12 mouse cellular contexts compared by ENCODE assay signal in the genomic region with DNA sequence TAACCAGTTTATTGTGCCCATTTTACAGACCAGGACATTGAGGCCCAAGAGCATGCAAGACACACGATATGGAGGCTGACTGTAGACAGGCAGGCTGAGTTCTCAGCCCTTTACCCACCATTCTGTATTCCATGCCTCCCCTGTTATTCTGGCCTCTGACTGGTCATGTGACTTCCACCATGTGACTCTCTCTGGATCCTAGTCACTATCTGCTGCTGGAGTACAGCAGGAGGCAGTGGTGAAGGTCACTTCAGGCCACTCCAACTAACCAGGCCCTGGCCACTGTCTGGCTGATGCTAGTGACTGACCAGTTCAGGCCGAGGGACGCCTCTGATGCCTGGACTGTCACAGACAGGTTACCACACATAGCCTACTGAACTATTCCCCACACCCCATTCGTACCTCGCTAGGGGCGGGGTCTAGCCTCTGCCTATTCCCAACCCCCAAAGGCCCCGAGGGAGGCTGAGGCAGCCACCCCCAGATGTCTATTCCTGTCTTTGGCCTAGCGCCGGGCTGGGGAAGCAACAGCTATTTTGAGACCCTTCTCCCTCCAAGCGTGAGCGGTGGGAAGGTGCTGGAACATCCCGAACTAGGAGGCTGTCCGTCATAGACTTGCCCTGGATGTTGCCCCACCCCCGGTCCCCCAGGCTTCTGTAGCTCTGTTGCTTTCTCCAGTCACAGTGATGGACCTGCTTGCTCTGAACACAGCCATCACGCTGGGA. TPM values are rescaled to one million over a fixed set of nuclear protein-coding genes. Genes with fewer than 3 reads are reported as not detected.
A peak's percentile ranks its signal among the peaks of the same experiment; 100 is the strongest.
DNase-seq lines count a peak whose midpoint lies in the region; ATAC-seq and TF ChIP-seq lines count a peak whose summit lies in the region.
"Had no signal": no experiment of that assay in that cellular context is flagged by ENCODE, and none has a peak within 500 bp of the region (broad histone marks: within the 10 kb centered on the region; RNA-seq: fewer than 3 reads in every experiment).

No protein-coding gene starts in this region.

- peak overlapping the region; percentile 11; the same call in 1 of the 2 replicates for H3K4me2 ChIP-seq in embryonic facial prominence, embryonic 15.5 days (replicated peaks)
- H3K4me2 ChIP-seq in midbrain, embryonic 13.5 days (replicated peaks) = no peak overlapping the region
- H3K4me2 ChIP-seq: forebrain, embryonic 12.5 days; liver, embryonic 13.5 days had no signal

- no peaks in the 10 kb centered on the region for H3K27me3 ChIP-seq in C2C12 (ENCODE audit: control insufficient read depth, insufficient read depth, insufficient read length)
- H3K27me3 ChIP-seq in embryonic facial prominence, embryonic 15.5 days = no peaks in the 10 kb centered on the region
- peaks cover 41% of the 10 kb centered on the region for H3K27me3 ChIP-seq in midbrain, embryonic 13.5 days

- H3K36me3 ChIP-seq in C2C12 (ENCODE audit: control insufficient read depth, insufficient read depth) = no peaks in the 10 kb centered on the region
- no peaks in the 10 kb centered on the region for H3K36me3 ChIP-seq in embryonic facial prominence, embryonic 15.5 days
- H3K36me3 ChIP-seq in midbrain, embryonic 13.5 days = no peaks in the 10 kb centered on the region
- H3K36me3 ChIP-seq: forebrain, embryonic 12.5 days; liver, embryonic 13.5 days had no signal

- H3K79me3 ChIP-seq in C2C12 (ENCODE audit: low read depth) = no peaks in the 10 kb centered on the region

- no peak for ATAC-seq in embryonic facial prominence, embryonic 15.5 days (ENCODE audit: insufficient number of reproducible peaks, low FRiP score, low TSS enrichment, low read depth)
- no peak for ATAC-seq in midbrain, embryonic 13.5 days

- H3K4me1 ChIP-seq in embryonic facial prominence, embryonic 15.5 days = peaks cover 16% of the 10 kb centered on the region
- H3K4me1 ChIP-seq in midbrain, embryonic 13.5 days (replicated peaks) = peaks cover 12% of the 10 kb centered on the region

- no peak for TF ChIP-seq CTCF in C2C12 (IDR thresholded peaks at IDR 0.05; ENCODE audit: control insufficient read depth, insufficient read depth, insufficient read length)

- no peak overlapping the region for H3K27ac ChIP-seq in embryonic facial prominence, embryonic 15.5 days (replicated peaks)
- no peak overlapping the region for H3K27ac ChIP-seq in midbrain, embryonic 13.5 days
- H3K27ac ChIP-seq: forebrain, embryonic 12.5 days; liver, embryonic 13.5 days had no signal

- no peak overlapping the region for H3ac ChIP-seq in C2C12 (ENCODE audit: control insufficient read depth, insufficient read length, low read depth)

- WGBS in embryonic facial prominence, embryonic 15.5 days = 46% methylated on average over 15 of the region's 15 CpGs
- WGBS in midbrain, embryonic 13.5 days = 50% methylated on average over 15 of the region's 15 CpGs

- peak; percentile 44 for DNase-seq in gastrocnemius, postnatal 25 days
- DNase-seq in gastrocnemius, postnatal 10 days = no peak
- DNase-seq in heart, postnatal 14 days = peak; percentile 22 to 37
- no peak for DNase-seq in ovary, postnatal 14 days (ENCODE audit: low spot score)
- DNase-seq in retina, postnatal 1 day = no peak
- DNase-seq: cerebellum, adult 9-11 months; kidney, adult 18-20 months; liver, embryonic 13.5 days had no signal

- H3K4me3 ChIP-seq in C2C12 (ENCODE audit: insufficient read depth, poor library complexity, severe bottlenecking) = no peak overlapping the region
- no peak overlapping the region for H3K4me3 ChIP-seq in embryonic facial prominence, embryonic 15.5 days (replicated peaks)
- H3K4me3 ChIP-seq in midbrain, embryonic 13.5 days (replicated peaks) = no peak overlapping the region
- H3K4me3 ChIP-seq: forebrain, embryonic 12.5 days; liver, embryonic 13.5 days had no signal

- H3K79me2 ChIP-seq in C2C12 (ENCODE audit: control insufficient read depth, insufficient read depth) = no peaks in the 10 kb centered on the region

- intact Hi-C loops in heart, postnatal 14 days (cut with DNase I) = no loop called here

- H3K9ac ChIP-seq in embryonic facial prominence, embryonic 15.5 days = no peak overlapping the region
- H3K9ac ChIP-seq in midbrain, embryonic 13.5 days (replicated peaks) = no peak overlapping the region; the same call in 1 of the 2 replicates
- H3K9ac ChIP-seq: forebrain, embryonic 12.5 days; liver, embryonic 13.5 days had no signal

- H3K9me3 ChIP-seq in embryonic facial prominence, embryonic 15.5 days (replicated peaks) = no peaks in the 10 kb centered on the region
- no peaks in the 10 kb centered on the region for H3K9me3 ChIP-seq in midbrain, embryonic 13.5 days
- H3K9me3 ChIP-seq: forebrain, embryonic 12.5 days; liver, embryonic 13.5 days had no signal

TF ChIP-seq in C2C12, 6 proteins besides CTCF, POLR2A, EP300 and RAD21:
- TF ChIP-seq USF1 (IDR thresholded peaks at IDR 0.05; ENCODE audit: low read depth) (peak; percentile 47), FOSL1 (IDR thresholded peaks at IDR 0.05; ENCODE audit: insufficient read depth, low read length, poor library complexity, severe bottlenecking) (no peak)

RNA-seq across cellular contexts. Expression of gene Pop5, which starts 4.6 kb away (rescaled TPM):
- total RNA-seq in gastrocnemius, postnatal 25 days (2021) = 10 to 100 TPM; 29.2 to 30.7 TPM
- total RNA-seq in gastrocnemius, postnatal 10 days (2021) = 10 to 100 TPM; 17.7 to 26.2 TPM
- 141 TPM for polyA plus RNA-seq in C2C12 (2012; fragmentation: generic; extraction: Trizol)
- polyA plus RNA-seq in embryonic facial prominence, embryonic 15.5 days (2015; fragmentation: Nextera tagmentation; extraction: Ambion mirVana) = 90.1 and 92.0 TPM in 2 replicates
- 10 to 100 TPM; 27.6 to 29.8 TPM for total RNA-seq in heart, postnatal 14 days (2021)
- 87.7 and 110 TPM in 2 replicates for polyA plus RNA-seq in midbrain, embryonic 13.5 days (2015; fragmentation: Nextera tagmentation; extraction: Ambion mirVana)

RNA-seq across cellular contexts. Expression of gene Cabp1, which starts 36.8 kb away (rescaled TPM):
- total RNA-seq in gastrocnemius, postnatal 25 days (2021) = 1 to 10 TPM; 1.6 TPM
- total RNA-seq in gastrocnemius, postnatal 10 days (2021) = 1 to 10 TPM; 2.1 to 4.5 TPM
- polyA plus RNA-seq in C2C12 (2012; fragmentation: generic; extraction: Trizol) = 0.12 TPM
- polyA plus RNA-seq in embryonic facial prominence, embryonic 15.5 days (2015; fragmentation: Nextera tagmentation; extraction: Ambion mirVana) = 2.6 and 3.0 TPM in 2 replicates
- total RNA-seq in heart, postnatal 14 days (2021) = 1 to 10 TPM; 3.5 to 4.0 TPM
- 2.0 and 2.7 TPM in 2 replicates for polyA plus RNA-seq in midbrain, embryonic 13.5 days (2015; fragmentation: Nextera tagmentation; extraction: Ambion mirVana)
- polyA plus RNA-seq: liver, embryonic 13.5 days had no signal

RNA-seq across cellular contexts. Expression of gene Rnf10, which starts 41.7 kb away (rescaled TPM):
- total RNA-seq in gastrocnemius, postnatal 25 days (2021) = 100 to 1,000 TPM; 263 to 281 TPM
- 100 to 1,000 TPM; 220 to 226 TPM for total RNA-seq in gastrocnemius, postnatal 10 days (2021)
- 194 TPM for polyA plus RNA-seq in C2C12 (2012; fragmentation: generic; extraction: Trizol)
- polyA plus RNA-seq in embryonic facial prominence, embryonic 15.5 days (2015; fragmentation: Nextera tagmentation; extraction: Ambion mirVana) = 158 and 170 TPM in 2 replicates
- 100 to 1,000 TPM; 389 to 391 TPM for total RNA-seq in heart, postnatal 14 days (2021)
- 146 and 160 TPM in 2 replicates for polyA plus RNA-seq in midbrain, embryonic 13.5 days (2015; fragmentation: Nextera tagmentation; extraction: Ambion mirVana)

RNA-seq across cellular contexts. Expression of gene Coq5, which starts 48.5 kb away (rescaled TPM):
- total RNA-seq in gastrocnemius, postnatal 25 days (2021) = 100 to 1,000 TPM in 1 of 2 experiments, 10 to 100 TPM in 1; 91.7 to 100 TPM
- 10 to 100 TPM; 64.5 to 81.1 TPM for total RNA-seq in gastrocnemius, postnatal 10 days (2021)
- polyA plus RNA-seq in C2C12 (2012; fragmentation: generic; extraction: Trizol) = 27.6 TPM
- polyA plus RNA-seq in embryonic facial prominence, embryonic 15.5 days (2015; fragmentation: Nextera tagmentation; extraction: Ambion mirVana) = 37.3 and 37.6 TPM in 2 replicates
- total RNA-seq in heart, postnatal 14 days (2021) = 100 to 1,000 TPM; 143 to 157 TPM
- 51.8 and 56.8 TPM in 2 replicates for polyA plus RNA-seq in midbrain, embryonic 13.5 days (2015; fragmentation: Nextera tagmentation; extraction: Ambion mirVana)

Comparison
In these comparisons a context has a peak if more than half of its experiments do, and no peak if none do; other contexts are left out.
1. DNase-seq: peak in gastrocnemius, postnatal 25 days (single experiment) and heart, postnatal 14 days (2 of 2); none in gastrocnemius, postnatal 10 days (single experiment), ovary, postnatal 14 days (single experiment) and retina, postnatal 1 day (single experiment).